ENCODE assay signal across 8 mouse cellular contexts in the genomic region with DNA sequence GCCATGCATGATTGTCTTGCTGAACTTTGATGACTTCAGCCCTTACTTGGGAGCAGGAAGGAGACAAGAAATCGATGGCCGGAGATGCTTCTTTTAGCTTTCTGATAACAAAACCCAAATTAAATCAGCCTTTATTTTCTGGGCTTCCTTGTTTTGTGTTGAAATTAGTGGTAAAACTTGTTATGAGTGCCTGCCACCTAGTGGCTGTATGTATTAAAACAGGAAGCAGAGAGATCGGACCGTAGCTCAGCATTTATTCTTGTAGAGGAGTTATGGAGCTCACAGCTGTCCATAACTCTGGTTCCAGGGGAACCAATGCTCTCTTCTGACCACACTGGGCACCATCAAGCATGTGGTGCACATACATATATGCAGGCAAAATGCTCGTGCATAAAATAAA. TPM values are rescaled to one million over a fixed set of nuclear protein-coding genes. Genes with fewer than 3 reads are reported as not detected.
DNase-seq lines count a peak whose midpoint lies in the region; ATAC-seq lines count a peak whose summit lies in the region.

No protein-coding gene starts in this region.

- ATAC-seq in common myeloid progenitor, adult 5-6 weeks (replicated peaks; ENCODE audit: low read depth, poor library complexity, severe bottlenecking), result peak; percentile 89

- DNase-seq in gastrocnemius, adult 18-20 months (ENCODE audit: low spot score), result peak; percentile 79
- no peak for DNase-seq in gastrocnemius, postnatal 25 days
- DNase-seq in urinary bladder, postnatal 14 days (ENCODE audit: low spot score), result peak; percentile 48
- no peak for DNase-seq in urinary bladder, adult 18-20 months (ENCODE audit: low spot score in 2 of 2)
- DNase-seq in kidney, postnatal 10 days, result peak; percentile 69
- DNase-seq in mesoderm, embryonic 11.5 days (ENCODE audit: low read depth, low spot score), result peak; percentile 68
- DNase-seq in thymus, postnatal 4 days, result peak; percentile 46

RNA-seq across cellular contexts. Expression of gene Mtmr11, which starts 13.9 kb away (rescaled TPM):
- 1 to 10 TPM; 2.0 to 3.1 TPM for total RNA-seq in gastrocnemius, adult 18-20 months (2021)
- total RNA-seq in gastrocnemius, postnatal 25 days (2021), result 1 to 10 TPM; 2.5 to 4.1 TPM
- total RNA-seq in common myeloid progenitor, adult 5-6 weeks (2017), result 0.09 TPM in 1 of 2 replicates, not detected in the other

RNA-seq across cellular contexts. Expression of gene Sf3b4, which starts 24.2 kb away (rescaled TPM):
- total RNA-seq in gastrocnemius, adult 18-20 months (2021), result 10 to 100 TPM; 12.1 to 14.4 TPM
- 10 to 100 TPM in 1 of 2 experiments, 1 to 10 TPM in 1; 8.8 to 10.3 TPM for total RNA-seq in gastrocnemius, postnatal 25 days (2021)
- 30.4 and 37.3 TPM in 2 replicates for total RNA-seq in common myeloid progenitor, adult 5-6 weeks (2017)

RNA-seq across cellular contexts. Expression of gene Sv2a, which starts 33.0 kb away (rescaled TPM):
- under 1 TPM; 0.17 to 0.21 TPM for total RNA-seq in gastrocnemius, adult 18-20 months (2021)
- 1 to 10 TPM in 1 of 2 experiments, under 1 TPM in 1; 0.92 to 1.3 TPM for total RNA-seq in gastrocnemius, postnatal 25 days (2021)
- 1.3 and 1.5 TPM in 2 replicates for total RNA-seq in common myeloid progenitor, adult 5-6 weeks (2017)

RNA-seq across cellular contexts. Expression of gene Otud7b, which starts 43.6 kb away (rescaled TPM):
- 10 to 100 TPM; 57.4 to 58.2 TPM for total RNA-seq in gastrocnemius, adult 18-20 months (2021)
- total RNA-seq in gastrocnemius, postnatal 25 days (2021), result 10 to 100 TPM; 52.5 to 54.4 TPM
- 10.9 and 11.8 TPM in 2 replicates for total RNA-seq in common myeloid progenitor, adult 5-6 weeks (2017)

Comparison
In these comparisons a context has a peak if more than half of its experiments do, and no peak if none do; other contexts are left out.
1. DNase-seq: peak in gastrocnemius, adult 18-20 months (single experiment), urinary bladder, postnatal 14 days (single experiment), kidney, postnatal 10 days (single experiment), mesoderm, embryonic 11.5 days (single experiment) and thymus, postnatal 4 days (single experiment); none in gastrocnemius, postnatal 25 days (single experiment) and urinary bladder, adult 18-20 months (0 of 2).